Mouse (Mus musculus) right cerebral cortex, adult 18-20 months (tissue): Measurements from ENCODE around the gene Actrt2.

Source experiments
- DNase-seq: peaks from one replicate; pipeline ENCODE4 v3.0.0; 2022; ENCODE audit warnings: mixed read lengths

Actrt2 gene

GRCm38 (mm10) chr4:154682311-154682710 lies 14.6 kb upstream of the Actrt2 start:
- no peak for DNase-seq

- no peak for DNase-seq
These were observed 7.9 kb upstream of the Actrt2 start for GRCm38 (mm10) chr4:154675441-154676000.

- no peak for DNase-seq
These were observed 7.3 kb upstream of the Actrt2 start for GRCm38 (mm10) chr4:154674966-154675365.

- DNase-seq: peak; percentile 39
These were observed 6.9 kb upstream of the Actrt2 start for GRCm38 (mm10) chr4:154674541-154674940.

- no peak for DNase-seq
These were observed 6.3 kb upstream of the Actrt2 start for GRCm38 (mm10) chr4:154673986-154674385.

- DNase-seq: no peak
These were observed 4.4 kb upstream of the Actrt2 start for GRCm38 (mm10) chr4:154672027-154672426.

GRCm38 (mm10) chr4:154671232-154671912 lies 3.7 kb upstream of the Actrt2 start:
- DNase-seq: no peak

GRCm38 (mm10) chr4:154662681-154663215 lies 4.9 kb downstream of the Actrt2 start:
- no peak for DNase-seq

- no peak for DNase-seq
These were observed 6.4 kb downstream of the Actrt2 start for GRCm38 (mm10) chr4:154661256-154661655.

- no peak for DNase-seq
These were observed 7.6 kb downstream of the Actrt2 start for GRCm38 (mm10) chr4:154660025-154660424.

- DNase-seq: no peak
These were observed 12.3 kb downstream of the Actrt2 start for GRCm38 (mm10) chr4:154655134-154655910.

GRCm38 (mm10) chr4:154652494-154652893 lies 15.2 kb downstream of the Actrt2 start:
- no peak for DNase-seq

- peak; percentile 37 for DNase-seq
These were observed 18.5 kb downstream of the Actrt2 start for GRCm38 (mm10) chr4:154649083-154649747.

GRCm38 (mm10) chr4:154642496-154642895 lies 25.2 kb downstream of the Actrt2 start:
- DNase-seq: no peak

GRCm38 (mm10) chr4:154641296-154642110 lies 26.2 kb downstream of the Actrt2 start:
- no peak for DNase-seq

GRCm38 (mm10) chr4:154640443-154641295 lies 27.0 kb downstream of the Actrt2 start:
- no peak for DNase-seq

GRCm38 (mm10) chr4:154639591-154640442 lies 27.9 kb downstream of the Actrt2 start:
- no peak for DNase-seq

- no peak for DNase-seq
These were observed 28.5 kb downstream of the Actrt2 start for GRCm38 (mm10) chr4:154639126-154639525.

GRCm38 (mm10) chr4:154638320-154638886 lies 29.3 kb downstream of the Actrt2 start:
- no peak for DNase-seq
